Mouse (Mus musculus) CD4-positive helper T cell, adult 2 months (primary cell): ENCODE results near the gene Gm42688.
A peak's percentile ranks its signal among the peaks of the same experiment; 100 is the strongest.

Experiments
- DNase-seq: peaks from one replicate; pipeline ENCODE4 v3.0.0-alpha.2; 2012; ENCODE audit warnings: low read depth, missing footprints, low spot score

Gene Gm42688

DNA sequence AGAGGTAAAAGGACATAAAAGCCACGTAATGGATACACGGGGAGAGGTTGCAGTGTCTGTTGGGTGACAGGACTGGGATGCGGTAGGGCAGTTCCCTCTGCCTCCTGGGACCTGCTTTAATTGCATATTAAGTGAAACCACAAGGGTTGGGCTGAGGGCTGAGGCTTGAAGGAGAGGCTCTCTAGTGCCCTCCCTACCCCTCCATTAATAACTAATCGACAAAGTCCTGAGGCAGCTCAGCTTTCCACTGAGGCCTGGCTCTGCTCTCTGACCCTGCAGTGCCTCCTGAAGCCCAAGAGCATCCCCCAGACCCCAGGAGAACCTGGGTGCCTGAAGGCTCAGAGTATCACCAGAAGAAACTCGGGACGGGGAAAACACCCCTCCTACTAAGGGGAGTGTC, 16.9 kb upstream of the Gm42688 start:
- no peak for DNase-seq

DNA sequence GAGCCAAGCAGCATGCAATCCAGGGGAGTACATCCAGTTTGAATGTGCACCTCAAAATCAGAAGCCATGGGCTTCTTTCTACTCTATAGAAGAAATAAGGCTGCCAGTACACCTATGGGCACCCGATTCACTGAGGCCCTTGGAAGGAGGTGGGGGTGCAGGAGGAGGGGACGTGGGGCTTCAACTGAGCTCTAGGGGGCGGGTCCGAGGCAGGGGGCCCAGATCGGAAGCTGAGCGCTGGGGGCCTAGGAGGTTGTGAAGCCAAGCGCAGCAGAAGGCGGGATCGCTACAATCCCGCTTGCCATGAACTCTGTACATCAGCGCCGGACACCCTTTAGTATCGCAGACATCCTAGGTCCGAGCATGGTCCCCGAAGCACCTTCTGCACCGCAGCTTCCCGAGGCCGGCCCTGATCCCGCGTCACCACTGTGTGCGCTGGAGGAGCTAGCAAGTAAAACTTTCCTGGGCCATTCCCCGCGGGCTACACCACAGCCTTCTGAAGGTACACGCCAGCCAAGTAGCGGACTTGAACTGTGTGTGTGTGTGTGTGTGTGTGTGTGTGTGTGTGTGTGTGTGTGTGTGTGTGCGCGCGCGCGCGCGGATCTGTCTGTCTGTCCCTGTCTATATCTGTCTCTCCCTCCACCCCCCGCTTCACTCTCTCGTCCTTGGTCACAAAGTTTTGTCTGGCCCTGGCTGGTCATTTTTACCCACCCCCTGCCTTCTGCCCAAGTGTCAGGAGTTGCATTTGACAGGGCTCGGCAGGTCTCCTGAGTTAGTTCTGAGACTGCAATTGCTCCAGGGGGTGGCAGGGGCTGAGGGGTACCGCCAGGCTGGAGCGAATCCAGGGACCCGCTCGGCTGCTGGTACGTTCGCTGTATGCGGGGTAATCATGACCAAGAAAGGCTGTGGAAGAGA, 15.0 kb upstream of the Gm42688 start, which contains the start of gene Lbx2:
Gene Lbx2, plus strand, starts transcription at position 247 of the 915 bp plus-strand sequence.
- DNase-seq: peak; percentile 52

DNA sequence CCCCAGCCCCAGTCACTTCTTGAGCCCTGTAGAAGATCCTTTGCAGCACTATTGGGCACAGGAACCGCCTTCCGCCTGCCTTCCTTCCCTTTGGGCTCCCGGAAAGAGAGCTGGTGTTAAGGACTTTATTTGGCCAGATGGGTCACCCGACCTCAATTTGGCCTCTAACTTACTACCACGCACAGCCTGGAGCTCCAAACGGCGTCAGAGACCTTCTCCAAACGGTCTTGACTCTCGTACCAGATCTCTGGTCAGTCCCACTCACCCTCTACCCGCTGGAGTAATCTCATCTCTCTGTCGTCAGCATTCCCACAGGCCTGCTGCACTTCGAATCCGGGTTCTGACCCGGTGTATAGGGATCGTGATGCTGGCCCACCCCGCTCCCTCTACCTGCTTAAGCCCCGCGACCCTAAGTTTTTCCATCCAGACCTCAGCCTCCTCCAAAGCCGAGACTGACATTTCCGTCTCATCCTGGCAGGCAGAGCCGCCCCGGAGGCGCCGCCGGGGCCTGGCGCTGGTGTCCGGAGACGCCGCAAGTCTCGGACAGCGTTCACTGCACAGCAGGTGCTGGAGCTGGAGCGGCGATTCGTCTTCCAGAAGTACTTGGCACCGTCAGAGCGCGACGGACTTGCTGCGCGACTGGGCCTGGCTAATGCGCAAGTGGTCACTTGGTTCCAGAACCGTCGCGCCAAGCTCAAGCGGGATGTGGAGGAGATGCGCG, 14.1 kb upstream of the Gm42688 start:
- no peak for DNase-seq

DNA sequence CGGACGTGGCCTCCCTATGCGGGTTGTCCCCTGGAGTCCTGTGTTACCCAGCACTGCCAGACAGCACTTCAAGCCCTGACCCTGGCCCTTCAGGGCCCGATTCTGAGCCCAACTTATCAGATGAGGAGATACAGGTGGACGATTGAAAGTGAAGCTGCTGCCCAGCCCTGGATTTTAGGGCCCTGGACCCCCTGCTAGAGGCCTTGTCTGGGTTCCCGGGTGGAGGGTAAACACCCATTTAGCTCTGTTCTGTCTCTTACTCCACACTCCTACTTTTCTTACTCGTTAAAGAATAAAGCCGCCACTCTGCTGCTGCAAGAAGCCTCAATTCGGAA, 13.5 kb upstream of the Gm42688 start:
- no peak for DNase-seq

DNA sequence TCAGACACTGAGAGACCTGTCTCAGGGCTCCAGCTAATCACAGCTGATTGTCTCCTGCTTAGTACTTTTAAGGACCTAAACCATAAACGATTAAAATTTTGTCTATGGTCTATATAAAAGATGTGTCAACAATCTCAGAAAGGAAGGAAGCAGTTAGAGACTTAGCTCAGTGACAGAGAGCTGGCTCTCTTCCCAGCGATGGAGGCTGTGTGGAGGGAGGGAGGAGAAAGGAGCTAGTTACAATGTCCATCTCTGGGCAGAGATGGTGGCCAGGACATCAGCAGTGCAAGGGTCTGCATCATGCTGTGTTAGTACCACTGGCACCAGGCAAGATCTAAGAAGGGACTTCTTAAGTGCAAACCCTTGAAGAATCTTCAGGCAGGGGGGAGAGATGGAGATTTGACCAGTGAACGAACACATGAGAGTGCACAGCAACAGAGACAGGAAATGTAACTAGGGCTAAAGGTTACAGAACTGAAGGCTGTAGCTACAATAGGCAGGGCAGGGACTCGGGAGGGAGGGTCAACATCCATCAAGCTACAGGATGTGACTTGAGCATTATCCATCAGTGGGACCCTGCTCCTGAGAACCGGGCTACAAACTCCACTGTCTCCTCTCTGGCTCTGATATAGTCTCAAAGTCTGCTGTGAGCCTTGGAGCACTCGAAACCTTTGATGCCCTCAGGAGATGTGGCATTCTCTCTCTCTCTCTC, 8.8 kb upstream of the Gm42688 start:
- no peak for DNase-seq

DNA sequence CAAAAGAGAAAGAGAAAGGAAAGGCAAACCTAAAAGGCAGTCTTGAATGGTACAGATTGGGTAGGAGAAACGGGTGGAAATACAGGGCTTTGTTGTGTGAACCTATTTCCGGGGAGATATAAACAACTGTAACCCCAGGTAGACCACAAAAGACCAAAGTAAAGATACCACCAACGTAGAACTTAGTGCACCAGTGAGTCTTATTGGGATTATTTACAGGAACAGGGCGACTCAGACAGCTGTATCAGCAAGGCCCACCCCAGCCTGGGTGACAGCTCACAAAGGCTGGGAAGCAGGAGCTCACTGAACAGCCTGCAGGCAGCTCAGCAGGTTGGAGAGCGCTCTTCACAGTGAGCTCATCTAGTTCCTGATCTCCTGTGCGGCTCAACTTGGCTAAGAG, 5.4 kb upstream of the Gm42688 start:
- DNase-seq: peak; percentile 90

DNA sequence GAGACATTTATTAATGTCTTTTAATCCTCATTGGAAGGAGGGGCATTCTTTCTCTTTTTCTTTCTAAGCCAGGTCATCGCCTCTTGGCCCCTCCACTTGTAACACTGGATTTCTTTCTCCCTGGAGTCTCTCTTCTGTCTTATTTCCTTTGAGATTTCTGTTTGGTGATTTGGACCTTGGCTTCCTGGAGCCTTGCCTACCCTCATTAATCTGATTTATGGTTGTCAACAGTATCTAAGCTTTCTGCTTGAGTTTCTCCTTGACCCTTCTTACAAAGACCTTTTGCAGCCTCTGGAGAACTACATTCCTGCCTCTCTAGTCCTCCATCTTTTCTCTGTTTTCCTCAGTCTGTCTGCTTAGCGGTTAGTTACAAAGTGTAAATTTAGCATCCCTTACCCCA, 3.0 kb upstream of the Gm42688 start:
- no peak for DNase-seq

DNA sequence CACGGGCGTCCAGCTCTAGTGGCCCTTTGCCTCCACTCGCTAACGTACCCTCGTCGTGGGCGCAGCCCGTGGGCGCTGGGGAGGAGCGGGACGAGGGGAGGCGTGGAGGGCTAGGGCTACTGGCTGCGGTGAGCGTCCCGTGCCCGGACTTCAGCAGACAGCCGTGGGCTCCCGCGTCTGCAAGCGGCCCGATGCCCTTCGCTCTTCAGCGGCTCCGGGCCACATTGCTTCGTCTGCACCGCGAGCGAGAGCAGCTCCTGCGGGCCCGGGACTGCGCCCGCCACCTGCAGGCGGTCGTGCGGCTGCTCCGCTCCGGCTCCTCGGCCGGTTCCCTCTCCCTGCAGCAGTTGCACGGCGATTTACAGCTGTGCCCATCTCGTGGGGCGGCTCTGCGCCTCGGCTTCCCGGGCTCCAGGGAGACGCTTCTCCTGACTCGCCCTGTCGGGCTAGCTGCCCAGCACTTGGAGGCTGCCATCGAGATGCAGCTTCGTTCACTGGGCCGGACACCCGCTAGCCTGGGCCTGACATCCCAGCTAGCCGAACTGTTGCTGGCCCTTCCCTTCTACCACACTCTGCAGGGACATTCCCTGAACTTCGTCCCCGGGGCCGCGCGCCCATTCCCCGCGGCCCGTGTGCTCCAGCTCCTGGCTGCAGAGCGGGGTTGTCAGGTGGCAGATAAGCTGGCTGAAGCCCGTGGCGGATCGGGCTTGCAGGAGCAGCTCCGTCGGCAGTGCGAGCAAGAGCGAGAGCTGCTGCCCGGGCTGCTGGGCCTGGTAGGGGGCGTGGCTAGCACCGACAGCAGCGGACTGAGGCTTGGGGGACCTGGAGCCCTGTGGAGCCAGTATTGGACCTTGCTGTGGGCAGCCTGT, 505 bp downstream of the Gm42688 start:
- peak; percentile 84 for DNase-seq

DNA sequence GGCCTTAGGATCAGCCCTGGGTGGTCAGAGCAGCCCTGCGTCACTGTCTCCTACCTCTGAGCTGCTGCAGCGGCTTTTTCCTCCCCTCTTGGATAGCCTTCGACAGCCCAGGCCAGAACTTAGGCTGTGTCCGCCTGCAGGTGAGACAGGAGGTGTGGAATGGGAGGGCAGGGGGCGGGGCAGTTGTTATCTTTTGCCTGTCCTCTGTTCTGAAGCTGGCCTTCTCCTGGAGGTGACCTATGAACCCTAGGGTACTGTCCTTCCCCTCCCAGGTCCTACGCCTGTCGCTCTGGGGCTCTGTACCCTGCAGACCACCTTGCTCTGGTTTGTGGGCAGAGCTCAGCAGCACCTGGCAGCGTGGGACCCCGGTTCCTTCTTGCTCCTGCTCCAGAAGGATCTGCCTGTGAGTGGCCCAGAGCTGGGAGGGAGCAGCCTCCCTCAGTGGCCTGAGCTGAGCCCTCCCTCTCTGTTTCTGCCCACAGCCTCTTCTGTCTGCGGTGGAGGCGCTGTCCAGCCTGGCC, 1.8 kb downstream of the Gm42688 start:
- no peak for DNase-seq

DNA sequence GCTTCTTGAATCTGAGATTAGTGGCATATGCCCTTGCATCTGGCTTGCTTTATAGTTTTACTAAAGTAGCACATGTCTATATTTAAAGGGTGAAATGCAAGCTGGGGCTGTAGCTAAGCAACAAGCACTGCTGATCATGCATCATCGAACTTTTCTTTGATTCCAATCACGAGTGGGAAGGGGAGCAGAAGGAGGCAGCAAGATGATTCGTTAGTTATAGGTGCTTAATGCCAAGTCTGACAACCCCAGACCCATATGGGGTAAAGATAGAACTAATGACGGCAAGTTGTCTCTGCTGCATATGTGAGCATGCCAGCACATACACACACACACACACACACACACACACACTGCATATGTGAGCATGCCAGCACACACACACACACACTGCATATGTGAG, 2.7 kb downstream of the Gm42688 start:
- no peak for DNase-seq

DNA sequence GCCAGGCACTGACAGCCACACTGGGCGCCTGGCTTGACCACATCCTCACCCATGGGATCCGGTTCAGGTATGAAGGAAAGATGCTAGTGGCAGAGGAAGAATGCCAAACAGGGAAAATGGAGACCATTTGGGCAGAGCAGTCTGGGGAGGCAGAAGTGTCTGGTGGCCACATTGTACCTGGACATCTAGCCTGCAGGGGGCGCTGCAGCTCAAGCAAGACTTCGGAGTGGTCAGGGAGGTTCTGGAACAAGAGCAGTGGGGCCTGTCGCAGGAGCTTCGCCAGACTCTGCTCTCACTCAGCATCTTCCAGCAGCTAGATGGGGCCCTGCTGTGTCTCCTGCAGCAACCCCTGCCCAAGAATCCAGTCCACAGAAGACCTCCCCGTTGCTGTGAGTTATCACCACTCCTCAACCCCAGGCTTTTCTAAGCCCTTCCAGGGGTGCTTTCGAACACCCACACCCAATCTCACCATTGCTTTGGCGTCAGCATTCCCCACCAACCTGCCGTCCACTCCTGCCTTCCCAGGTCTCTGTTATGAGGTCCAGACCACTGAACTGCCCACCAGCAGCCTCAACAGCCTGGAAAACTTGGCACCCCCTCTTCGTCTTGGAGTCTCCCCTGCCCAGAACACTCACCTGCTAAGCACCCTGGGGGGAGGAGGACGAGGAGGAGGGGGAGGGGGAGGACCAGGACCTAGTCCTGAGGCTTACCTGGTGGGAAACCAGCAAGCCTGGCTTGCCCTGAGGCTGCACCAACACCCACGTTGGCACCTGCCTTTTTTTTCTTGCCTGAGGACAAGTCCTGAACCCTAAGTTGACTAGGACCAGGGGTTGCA, 6.4 kb downstream of the Gm42688 start:
- DNase-seq: peak; percentile 80

DNA sequence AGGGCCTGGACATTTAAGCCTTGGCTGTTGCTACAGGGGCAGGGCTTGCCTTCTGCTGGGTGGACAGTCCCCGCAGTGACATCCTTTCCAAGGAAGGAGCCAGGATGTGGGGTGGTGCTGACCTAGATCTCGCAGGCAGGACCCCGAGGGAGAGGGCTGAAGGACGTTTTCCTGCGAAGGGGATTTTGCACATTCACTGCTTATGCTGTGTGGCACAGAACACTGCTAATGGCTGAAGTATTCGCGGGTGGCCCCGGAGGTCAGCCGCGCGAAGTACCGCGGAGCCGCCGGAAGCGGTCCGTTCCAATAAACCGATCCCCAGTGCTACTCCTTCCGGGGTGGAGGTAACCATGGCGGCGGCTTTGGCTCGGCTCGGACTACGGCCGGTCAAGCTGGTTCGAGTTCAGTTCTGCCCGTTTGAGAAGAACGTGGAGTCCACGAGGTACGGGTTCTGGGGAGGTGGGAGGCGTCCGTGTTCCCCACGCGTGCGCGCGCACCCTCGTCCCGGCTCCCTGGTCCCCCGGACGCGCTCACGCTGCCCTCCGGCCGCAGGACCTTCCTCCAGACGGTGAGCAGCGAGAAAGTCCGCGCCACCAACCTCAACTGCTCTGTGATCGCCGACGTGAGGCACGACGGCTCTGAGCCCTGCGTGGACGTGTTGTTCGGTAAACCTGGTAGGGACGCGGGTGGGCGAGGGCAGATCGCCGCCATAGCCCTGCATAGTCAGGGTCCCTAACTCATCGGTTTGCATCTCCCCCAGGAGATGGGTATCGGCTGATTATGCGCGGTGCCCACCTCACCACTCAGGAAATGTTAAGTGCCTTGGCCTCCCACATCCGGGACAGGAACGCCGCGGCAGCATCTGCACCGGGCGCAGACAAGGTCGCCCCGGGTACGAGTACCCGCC, 7.6 kb downstream of the Gm42688 start, which contains the start of gene Mrpl53:
Gene Mrpl53, plus strand, starts transcription at position 279 of the 907 bp plus-strand sequence.
- peak; percentile 76 for DNase-seq

DNA sequence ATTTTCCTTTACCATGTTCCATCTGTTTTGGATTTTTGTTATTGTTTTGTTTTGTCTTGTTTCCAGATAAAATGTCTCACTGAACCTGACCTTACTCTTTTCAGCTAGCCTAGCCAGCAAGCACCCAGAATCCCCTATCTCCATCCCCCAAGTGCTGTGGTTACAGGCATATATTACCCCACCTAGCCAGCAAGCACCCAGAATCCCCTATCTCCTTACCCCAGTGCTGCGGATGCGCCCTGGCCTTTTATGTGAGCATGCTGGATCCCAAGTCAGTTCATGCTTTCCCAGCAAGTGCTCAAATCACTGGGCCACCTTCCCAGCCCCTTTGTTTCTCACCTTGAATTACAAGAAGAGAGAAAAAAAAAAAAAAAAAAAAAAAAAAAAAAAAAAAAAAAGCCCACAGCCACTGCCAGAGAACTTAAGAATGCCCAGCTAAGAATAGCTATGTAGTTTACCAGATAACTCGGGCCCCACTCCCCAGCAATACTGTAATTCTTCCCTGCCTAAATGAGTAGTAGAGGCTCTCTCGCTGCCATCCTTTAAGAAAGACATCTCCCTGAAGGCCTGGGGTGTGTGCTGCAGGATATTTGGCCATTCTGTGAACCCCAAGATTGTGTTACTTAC, 10.2 kb downstream of the Gm42688 start:
- DNase-seq: no peak

DNA sequence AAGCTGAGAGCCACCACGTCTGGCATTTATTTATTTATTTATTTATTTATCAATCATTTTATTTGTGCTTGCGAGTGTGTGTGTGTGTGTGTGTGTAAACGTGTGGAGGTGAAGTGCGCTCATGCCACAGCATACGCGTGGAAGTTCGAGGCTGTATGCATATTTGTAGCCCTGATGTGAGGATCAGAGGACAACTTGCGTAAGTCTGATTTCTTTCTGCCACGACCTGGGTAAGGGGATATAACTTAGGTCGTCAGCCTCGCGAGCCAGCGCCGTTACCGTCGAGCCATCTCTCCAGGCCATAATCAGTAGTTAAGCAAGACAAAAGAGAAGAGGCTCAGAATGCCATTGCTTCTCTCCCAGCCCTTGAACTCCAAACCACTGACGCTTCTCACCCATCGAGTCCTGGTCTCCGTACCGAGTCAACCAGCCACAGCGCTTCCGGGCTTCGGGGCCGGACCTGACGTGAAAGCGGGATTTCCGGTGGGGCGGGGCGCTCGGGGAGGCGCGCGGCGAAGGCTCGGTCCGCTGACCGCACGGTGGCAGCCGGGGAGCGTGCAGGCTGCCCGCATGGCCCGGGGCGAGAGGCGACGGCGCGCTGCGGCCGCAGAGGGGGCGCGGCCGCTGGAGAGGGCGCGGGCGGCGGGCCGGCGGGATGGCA, 13.7 kb downstream of the Gm42688 start, which contains the start of gene Mogs:
Gene Mogs, plus strand, starts transcription at position 486 of the 661 bp plus-strand sequence.
- peak; percentile 92 for DNase-seq

DNA sequence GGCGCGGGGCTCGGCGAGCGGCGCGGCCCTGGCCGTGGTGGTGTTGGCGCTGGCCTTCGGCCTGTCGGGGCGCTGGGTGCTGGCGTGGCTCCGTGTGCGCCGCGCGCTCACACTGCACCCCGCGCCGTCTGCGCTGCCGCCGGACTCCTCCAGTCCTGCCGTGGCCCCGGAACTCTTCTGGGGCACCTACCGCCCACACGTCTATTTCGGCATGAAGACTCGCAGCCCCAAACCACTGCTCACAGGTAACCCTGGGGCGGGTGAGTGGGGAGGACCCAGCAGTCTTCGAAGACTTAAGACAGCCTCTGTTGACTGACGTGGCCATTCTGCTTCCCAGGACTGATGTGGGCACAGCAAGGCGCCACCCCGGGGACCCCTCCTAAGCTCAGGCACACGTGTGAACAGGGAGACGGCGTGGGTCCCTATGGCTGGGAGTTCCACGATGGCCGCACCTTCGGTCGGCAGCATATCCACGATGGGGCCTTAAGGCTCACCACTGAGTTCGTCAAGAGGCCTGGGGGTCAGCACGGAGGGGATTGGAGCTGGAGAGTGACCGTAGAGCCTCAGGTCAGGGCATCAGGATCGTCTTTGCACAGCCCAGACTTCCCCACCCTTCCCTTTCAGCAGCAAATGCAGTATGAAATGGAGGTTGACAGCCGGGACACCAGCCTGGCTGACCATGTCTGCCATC, 14.4 kb downstream of the Gm42688 start:
- peak; percentile 72 for DNase-seq

DNA sequence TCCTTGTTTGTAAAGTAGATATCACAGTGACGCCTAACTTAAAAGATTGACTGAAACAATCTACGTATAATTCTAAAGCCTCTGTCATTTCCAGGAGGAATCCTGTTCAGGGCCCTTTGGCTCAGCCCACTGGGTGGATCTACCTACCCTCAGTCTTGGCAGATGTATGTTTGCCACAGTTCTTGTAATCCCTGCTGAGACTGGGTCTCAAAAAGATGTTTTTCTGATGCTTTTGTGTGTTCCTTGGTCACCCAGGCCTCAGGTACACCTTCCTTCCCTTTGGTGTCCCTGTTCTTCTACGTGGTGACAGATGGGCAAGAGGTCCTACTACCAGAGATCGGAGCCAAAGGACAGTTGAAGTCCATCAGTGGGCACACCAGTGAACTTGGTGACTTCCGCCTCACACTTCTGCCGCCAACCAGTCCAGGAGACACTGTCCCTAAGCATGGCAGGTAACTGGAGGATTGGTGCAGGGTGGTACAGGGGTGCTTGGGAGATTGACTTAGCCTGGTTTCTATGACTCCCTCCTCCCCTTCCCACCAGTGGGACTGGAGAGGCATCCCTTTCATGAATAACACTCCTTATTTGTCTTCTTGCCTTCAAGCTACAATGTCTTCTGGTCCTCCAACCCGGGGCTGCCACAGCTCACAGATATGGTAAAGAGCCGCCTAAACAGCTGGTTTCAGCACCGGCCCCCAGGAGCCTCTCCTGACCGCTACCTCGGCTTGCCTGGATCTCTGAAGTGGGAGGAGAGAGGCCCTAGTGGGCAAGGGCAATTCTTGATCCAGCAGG, 15.2 kb downstream of the Gm42688 start:
- DNase-seq: no peak

DNA sequence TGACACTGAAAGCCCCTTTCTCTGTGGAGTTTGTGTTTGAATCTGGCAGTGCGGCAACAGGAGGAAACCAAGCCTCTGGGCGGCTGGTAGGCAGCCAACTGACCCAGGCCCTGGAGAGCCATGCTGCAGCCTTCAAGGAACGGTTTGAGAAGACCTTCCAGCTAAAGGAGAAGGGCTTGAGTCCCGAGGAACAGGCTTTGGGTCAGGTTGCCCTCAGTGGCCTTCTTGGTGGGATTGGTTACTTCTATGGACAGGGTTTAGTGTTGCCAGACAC, 15.7 kb downstream of the Gm42688 start:
- DNase-seq: no peak
